Mouse (Mus musculus): Measurements from ENCODE around the gene Kcnc1. TPM values are rescaled to one million over a fixed set of nuclear protein-coding genes. Genes with fewer than 3 reads are reported as not detected.
A peak's percentile ranks its signal among the peaks of the same experiment; 100 is the strongest.

Gene Kcnc1
- polyA plus RNA-seq, 1 experiment, result 0.23 TPM

GRCm38 (mm10) chr7:46361776-46362175, 34.5 kb upstream of the Kcnc1 start:
- no peak overlapping the region for H3K4me3 ChIP-seq (ENCODE audit: insufficient read depth, low read depth, low read length)
- H3K36me3 ChIP-seq (ENCODE audit: control insufficient read depth, insufficient read depth, low read length), result no peaks in the 10 kb centered on the region
- TF ChIP-seq POLR2A (IDR thresholded peaks at IDR 0.05; ENCODE audit: low read depth, low read length) (no peak), CTCF (conservative IDR thresholded peaks at IDR 0.05; ENCODE audit: insufficient read depth, insufficient read length, low read depth, low read length) (no peak)
- H3K27me3 ChIP-seq (replicated peaks; ENCODE audit: control insufficient read depth, insufficient read depth, low read length), result no peaks in the 10 kb centered on the region
- no peak overlapping the region for H3K27ac ChIP-seq (ENCODE audit: insufficient read depth, low read depth, low read length)
- DNase-seq, result no peak
- H3K4me1 ChIP-seq (ENCODE audit: control insufficient read depth, insufficient read depth, low read length), result no peaks in the 10 kb centered on the region

DNA sequence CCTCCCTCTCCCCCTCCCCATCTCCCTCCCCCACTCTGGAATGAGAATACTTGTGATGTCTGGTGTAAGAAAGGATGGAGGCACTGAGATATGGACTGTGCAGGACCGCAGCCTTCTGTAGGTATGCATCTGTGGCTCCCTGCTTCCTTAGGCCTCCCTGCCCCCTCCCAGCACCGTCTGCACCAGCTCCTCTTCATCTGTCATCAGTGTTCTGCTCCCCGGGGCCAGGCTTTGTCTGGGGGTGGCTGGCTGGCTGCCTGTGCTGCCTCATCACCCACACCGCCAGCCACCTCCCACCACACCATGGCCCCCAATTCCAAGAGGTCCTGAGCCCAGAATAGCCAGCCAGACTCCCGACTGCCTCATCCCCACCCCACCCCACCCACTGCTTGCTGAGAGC, 32.1 kb upstream of the Kcnc1 start:
- no peaks in the 10 kb centered on the region for H3K27me3 ChIP-seq (replicated peaks; ENCODE audit: control insufficient read depth, insufficient read depth, low read length)

DNA sequence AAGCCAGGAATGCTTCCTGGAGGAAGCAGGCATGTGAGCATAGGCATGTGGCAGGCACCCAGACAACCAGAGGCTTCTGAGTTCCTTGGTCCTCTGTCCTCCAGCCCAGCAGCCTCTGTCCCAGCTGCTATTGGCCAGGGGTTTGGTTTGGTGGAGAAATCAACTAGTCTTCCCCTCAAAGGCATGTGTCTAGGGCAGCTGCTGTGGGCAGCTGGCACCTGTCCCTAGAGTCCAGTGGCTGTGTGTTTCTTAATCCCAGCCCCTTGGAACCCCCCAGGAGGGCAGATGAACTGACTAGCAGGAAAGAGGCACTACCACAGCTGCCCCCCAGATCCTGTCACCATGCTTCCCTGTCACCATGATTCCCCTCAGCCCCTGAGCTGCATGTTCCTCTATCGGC, 30.5 kb upstream of the Kcnc1 start:
- no peak overlapping the region for H3K27ac ChIP-seq (ENCODE audit: insufficient read depth, low read depth, low read length)
- 59% methylated on average over 1 of the region's 1 CpGs for WGBS
- H3K4me1 ChIP-seq (ENCODE audit: control insufficient read depth, insufficient read depth, low read length), result no peaks in the 10 kb centered on the region
- TF ChIP-seq CTCF (conservative IDR thresholded peaks at IDR 0.05; ENCODE audit: insufficient read depth, insufficient read length, low read depth, low read length) (no peak), POLR2A (IDR thresholded peaks at IDR 0.05; ENCODE audit: low read depth, low read length) (no peak)
- no peak for DNase-seq
- H3K36me3 ChIP-seq (ENCODE audit: control insufficient read depth, insufficient read depth, low read length), result no peaks in the 10 kb centered on the region
- H3K27me3 ChIP-seq (replicated peaks; ENCODE audit: control insufficient read depth, insufficient read depth, low read length), result no peaks in the 10 kb centered on the region
- H3K4me3 ChIP-seq (ENCODE audit: insufficient read depth, low read depth, low read length), result no peak overlapping the region

More for the DNA sequence above, 32.1 kb upstream of the Kcnc1 start:
- H3K4me1 ChIP-seq (ENCODE audit: control insufficient read depth, insufficient read depth, low read length), result no peaks in the 10 kb centered on the region
- no peak overlapping the region for H3K4me3 ChIP-seq (ENCODE audit: insufficient read depth, low read depth, low read length)
- WGBS, result 47% methylated on average over 5 of the region's 5 CpGs
- H3K36me3 ChIP-seq (ENCODE audit: control insufficient read depth, insufficient read depth, low read length), result no peaks in the 10 kb centered on the region
- H3K27ac ChIP-seq (ENCODE audit: insufficient read depth, low read depth, low read length), result no peak overlapping the region
- TF ChIP-seq CTCF (conservative IDR thresholded peaks at IDR 0.05; ENCODE audit: insufficient read depth, insufficient read length, low read depth, low read length), result no peak
- TF ChIP-seq POLR2A (IDR thresholded peaks at IDR 0.05; ENCODE audit: low read depth, low read length), result no peak
- DNase-seq, result no peak

DNA sequence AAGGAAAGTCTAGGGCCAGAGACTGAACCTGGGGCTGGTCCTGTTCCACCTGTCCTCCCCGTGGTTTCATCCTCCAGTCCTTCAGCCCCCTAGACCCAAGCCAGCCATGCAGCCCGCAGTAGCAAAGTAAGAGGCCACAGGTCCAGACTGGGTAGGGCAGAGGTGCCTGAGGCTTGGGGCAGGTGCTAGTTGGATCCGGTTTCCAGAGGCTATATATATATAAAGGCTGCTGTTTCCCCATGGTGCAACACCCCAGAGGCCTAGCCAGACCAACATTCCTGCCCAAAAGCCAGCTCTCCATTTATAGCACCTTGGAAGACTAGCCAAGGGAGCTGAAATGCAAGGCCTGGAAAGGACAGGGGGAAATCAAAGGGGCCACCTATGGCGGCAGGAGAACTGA, 25.2 kb upstream of the Kcnc1 start:
- Histone ChIP-seq H3K4me3 (ENCODE audit: insufficient read depth, low read depth, low read length) (no peak overlapping the region), H3K27ac (ENCODE audit: insufficient read depth, low read depth, low read length) (no peak overlapping the region), H3K36me3 (ENCODE audit: control insufficient read depth, insufficient read depth, low read length) (no peaks in the 10 kb centered on the region), H3K4me1 (ENCODE audit: control insufficient read depth, insufficient read depth, low read length) (no peaks in the 10 kb centered on the region), H3K27me3 (replicated peaks; ENCODE audit: control insufficient read depth, insufficient read depth, low read length) (no peaks in the 10 kb centered on the region)
- TF ChIP-seq POLR2A (IDR thresholded peaks at IDR 0.05; ENCODE audit: low read depth, low read length) (no peak), CTCF (conservative IDR thresholded peaks at IDR 0.05; ENCODE audit: insufficient read depth, insufficient read length, low read depth, low read length) (no peak)
- DNase-seq, result no peak
- 50% methylated on average over 4 of the region's 4 CpGs for WGBS

DNA sequence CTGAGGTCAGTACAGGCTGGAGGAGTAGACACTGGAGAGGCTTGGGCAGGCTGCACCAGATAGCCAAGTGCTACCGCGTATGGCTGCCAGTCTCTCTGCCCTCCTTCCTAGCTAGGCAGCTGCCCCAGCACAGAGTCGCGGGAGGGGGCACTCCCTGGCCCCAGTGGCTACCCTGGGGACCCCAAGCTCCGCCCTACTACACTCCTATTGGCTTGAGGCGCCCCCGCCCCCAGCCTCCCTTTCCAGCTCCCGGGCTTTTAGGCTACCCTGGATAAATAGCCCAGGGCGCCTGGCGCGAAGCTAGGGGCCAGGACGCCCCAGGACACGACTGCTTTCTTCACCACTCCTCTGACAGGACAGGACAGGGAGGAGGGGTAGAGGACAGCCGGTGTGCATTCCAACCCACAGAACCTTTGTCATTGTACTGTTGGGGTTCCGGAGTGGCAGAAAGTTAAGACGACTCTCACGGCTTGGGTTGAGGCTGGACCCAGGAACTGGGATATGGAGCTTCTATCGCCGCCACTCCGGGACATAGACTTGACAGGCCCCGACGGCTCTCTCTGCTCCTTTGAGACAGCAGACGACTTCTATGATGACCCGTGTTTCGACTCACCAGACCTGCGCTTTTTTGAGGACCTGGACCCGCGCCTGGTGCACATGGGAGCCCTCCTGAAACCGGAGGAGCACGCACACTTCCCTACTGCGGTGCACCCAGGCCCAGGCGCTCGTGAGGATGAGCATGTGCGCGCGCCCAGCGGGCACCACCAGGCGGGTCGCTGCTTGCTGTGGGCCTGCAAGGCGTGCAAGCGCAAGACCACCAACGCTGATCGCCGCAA, 19.9 kb upstream of the Kcnc1 start, which contains the start of gene Myod1:
Gene Myod1, plus strand, starts transcription at position 303 of the 836 bp plus-strand sequence.
- Histone ChIP-seq H3K27me3 (replicated peaks; ENCODE audit: control insufficient read depth, insufficient read depth, low read length) (no peaks in the 10 kb centered on the region; the same call in 1 of the 2 replicates), H3K27ac (ENCODE audit: insufficient read depth, low read depth, low read length) (no peak within 1 kb of the TSS), H3K36me3 (ENCODE audit: control insufficient read depth, insufficient read depth, low read length) (no peaks in the 10 kb centered on the region), H3K4me1 (ENCODE audit: control insufficient read depth, insufficient read depth, low read length) (no peaks in the 10 kb centered on the region), H3K4me3 (ENCODE audit: insufficient read depth, low read depth, low read length) (no peak within 1 kb of the TSS)
- 5% methylated on average over 44 of the region's 44 CpGs for WGBS
- TF ChIP-seq CTCF (conservative IDR thresholded peaks at IDR 0.05; ENCODE audit: insufficient read depth, insufficient read length, low read depth, low read length) (no peak), POLR2A (IDR thresholded peaks at IDR 0.05; ENCODE audit: low read depth, low read length) (no peak)
- DNase-seq, result no peak

DNA sequence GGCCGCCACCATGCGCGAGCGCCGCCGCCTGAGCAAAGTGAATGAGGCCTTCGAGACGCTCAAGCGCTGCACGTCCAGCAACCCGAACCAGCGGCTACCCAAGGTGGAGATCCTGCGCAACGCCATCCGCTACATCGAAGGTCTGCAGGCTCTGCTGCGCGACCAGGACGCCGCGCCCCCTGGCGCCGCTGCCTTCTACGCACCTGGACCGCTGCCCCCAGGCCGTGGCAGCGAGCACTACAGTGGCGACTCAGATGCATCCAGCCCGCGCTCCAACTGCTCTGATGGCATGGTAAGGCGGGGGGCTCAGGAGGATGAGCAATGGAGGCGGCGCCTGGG, 19.3 kb upstream of the Kcnc1 start:
- Histone ChIP-seq H3K4me1 (ENCODE audit: control insufficient read depth, insufficient read depth, low read length) (no peaks in the 10 kb centered on the region), H3K4me3 (ENCODE audit: insufficient read depth, low read depth, low read length) (no peak overlapping the region), H3K36me3 (ENCODE audit: control insufficient read depth, insufficient read depth, low read length) (no peaks in the 10 kb centered on the region), H3K27me3 (replicated peaks; ENCODE audit: control insufficient read depth, insufficient read depth, low read length) (no peaks in the 10 kb centered on the region; the same call in 1 of the 2 replicates), H3K27ac (ENCODE audit: insufficient read depth, low read depth, low read length) (no peak overlapping the region)
- TF ChIP-seq POLR2A (IDR thresholded peaks at IDR 0.05; ENCODE audit: low read depth, low read length) (no peak), CTCF (conservative IDR thresholded peaks at IDR 0.05; ENCODE audit: insufficient read depth, insufficient read length, low read depth, low read length) (no peak)
- WGBS, result 1% methylated on average over 33 of the region's 33 CpGs
- no peak for DNase-seq

GRCm38 (mm10) chr7:46378123-46378522, 18.2 kb upstream of the Kcnc1 start:
- no peaks in the 10 kb centered on the region for H3K4me1 ChIP-seq (ENCODE audit: control insufficient read depth, insufficient read depth, low read length)
- DNase-seq, result no peak
- H3K4me3 ChIP-seq (ENCODE audit: insufficient read depth, low read depth, low read length), result no peak overlapping the region
- peak; percentile 34; the same call in 1 of the 2 replicates for TF ChIP-seq CTCF (conservative IDR thresholded peaks at IDR 0.05; ENCODE audit: insufficient read depth, insufficient read length, low read depth, low read length)
- no peak for TF ChIP-seq POLR2A (IDR thresholded peaks at IDR 0.05; ENCODE audit: low read depth, low read length)
- H3K36me3 ChIP-seq (ENCODE audit: control insufficient read depth, insufficient read depth, low read length), result no peaks in the 10 kb centered on the region
- 2% methylated on average over 22 of the region's 22 CpGs for whole genome bisulfite sequencing
- no peaks in the 10 kb centered on the region; the same call in 1 of the 2 replicates for H3K27me3 ChIP-seq (replicated peaks; ENCODE audit: control insufficient read depth, insufficient read depth, low read length)
- no peak overlapping the region for H3K27ac ChIP-seq (ENCODE audit: insufficient read depth, low read depth, low read length)
